Mouse (Mus musculus) gastrocnemius, postnatal 36 days (tissue): ENCODE measurements around the gene Kidins220. TPM values are rescaled to one million over a fixed set of nuclear protein-coding genes. Genes with fewer than 3 reads are reported as not detected.

ENCODE experiments used
- DNase-seq, 2 experiments: peaks; one replicate each; pipeline ENCODE4 v3.0.0; 2022
- intact Hi-C: fragments of 180-260 bp; cut with DNase I; formaldehyde crosslinking; loops from one replicate; pipeline ENCODE4 v1.15.1; 2025
- total RNA-seq, 2 experiments: library from RNA; stranded (reverse); gene quantifications; 2 replicates each; pipeline ENCODE4 v1.2.3; 2021

Gene Kidins220
- total RNA-seq, 2 experiments from 2014 or later, result 38.3 to 54.1 TPM

DNA sequence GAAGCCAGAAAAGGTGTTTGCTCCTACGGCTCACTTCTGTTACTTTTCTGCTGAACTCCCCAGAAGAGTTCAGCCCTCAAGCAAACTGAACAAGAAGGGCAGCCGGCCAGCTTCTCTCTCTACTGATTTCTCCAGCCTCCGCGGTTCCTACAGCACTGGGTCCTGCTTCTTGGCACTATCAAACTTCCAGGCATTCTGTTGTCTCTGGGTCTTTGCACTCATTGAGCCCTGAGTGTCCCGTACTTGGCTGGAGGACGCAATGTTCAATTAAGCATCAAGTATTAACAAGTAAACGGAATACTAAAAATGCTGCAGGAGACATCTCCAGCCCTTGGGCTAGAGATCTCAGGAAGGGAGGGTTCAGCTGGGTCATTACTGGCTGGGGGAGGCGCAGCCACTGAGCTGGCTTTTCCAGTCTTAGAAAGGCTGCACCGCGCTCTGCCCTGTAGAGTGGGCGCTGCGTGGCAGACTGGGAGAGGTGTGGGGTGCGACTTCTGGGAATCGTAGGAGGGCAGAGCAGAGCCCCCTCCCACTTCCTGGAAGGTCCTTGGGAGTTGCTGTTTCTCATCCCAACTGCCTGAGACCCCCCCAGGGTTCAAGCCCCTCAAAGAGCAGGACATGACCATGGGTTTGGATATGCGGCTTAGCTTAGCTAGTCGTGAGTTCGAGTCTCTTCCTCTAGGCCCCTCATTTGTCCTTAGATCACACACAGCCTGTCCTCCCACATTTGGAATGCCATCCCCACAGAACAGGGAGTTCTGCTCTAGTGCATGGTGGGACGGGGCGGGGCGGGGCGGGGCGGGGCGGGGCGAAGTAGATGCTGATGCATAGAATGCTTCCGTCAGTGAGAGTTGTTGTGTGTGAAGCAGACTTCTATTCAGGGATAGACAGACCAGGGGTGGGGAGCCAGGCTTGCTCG, 108.8 kb downstream of the Kidins220 start:
- intact Hi-C loops, result no loop called here
- DNase-seq, result no peak

DNA sequence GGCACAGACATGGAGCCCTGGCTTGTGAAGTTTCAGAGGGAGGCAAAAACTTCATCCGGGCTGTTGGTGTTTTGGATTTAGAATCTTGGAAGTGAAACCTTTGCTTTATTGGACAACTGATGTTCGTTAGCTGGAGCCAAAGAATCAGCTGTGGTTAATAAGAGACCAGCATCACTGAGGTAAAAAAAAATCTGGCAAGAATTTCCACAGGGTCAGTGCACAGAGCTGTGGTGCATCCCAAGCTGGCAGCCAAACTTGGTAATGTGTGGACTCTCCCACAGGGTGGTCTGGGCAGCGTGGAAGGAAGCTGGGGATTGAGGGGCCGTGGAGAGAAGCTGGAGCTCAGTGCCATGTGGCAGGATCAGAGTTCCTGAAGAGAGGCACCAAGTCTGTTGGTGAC, 112.2 kb downstream of the Kidins220 start:
- intact Hi-C loops, result no loop called here
- DNase-seq, result no peak

DNA sequence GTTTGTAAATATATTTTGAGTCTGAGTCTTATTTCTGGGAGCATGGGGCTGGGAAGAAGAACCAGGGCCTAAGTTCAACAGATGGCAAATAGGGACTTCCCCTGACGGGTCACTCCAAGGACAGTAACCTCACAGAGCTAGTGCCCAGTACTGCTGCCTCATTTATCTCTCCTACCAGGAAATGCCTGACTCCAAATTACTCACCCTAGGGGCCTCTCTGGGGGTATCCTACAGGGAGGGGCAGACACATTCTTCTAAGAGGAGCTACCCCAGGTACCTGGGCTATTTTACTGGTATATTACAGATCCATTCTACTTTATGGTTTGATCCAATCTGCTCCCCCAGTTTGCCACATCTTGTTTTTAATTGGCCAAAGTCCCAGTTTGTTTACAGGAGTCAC, 114.7 kb downstream of the Kidins220 start:
- intact Hi-C loops, result no loop called here
- DNase-seq, result no peak

DNA sequence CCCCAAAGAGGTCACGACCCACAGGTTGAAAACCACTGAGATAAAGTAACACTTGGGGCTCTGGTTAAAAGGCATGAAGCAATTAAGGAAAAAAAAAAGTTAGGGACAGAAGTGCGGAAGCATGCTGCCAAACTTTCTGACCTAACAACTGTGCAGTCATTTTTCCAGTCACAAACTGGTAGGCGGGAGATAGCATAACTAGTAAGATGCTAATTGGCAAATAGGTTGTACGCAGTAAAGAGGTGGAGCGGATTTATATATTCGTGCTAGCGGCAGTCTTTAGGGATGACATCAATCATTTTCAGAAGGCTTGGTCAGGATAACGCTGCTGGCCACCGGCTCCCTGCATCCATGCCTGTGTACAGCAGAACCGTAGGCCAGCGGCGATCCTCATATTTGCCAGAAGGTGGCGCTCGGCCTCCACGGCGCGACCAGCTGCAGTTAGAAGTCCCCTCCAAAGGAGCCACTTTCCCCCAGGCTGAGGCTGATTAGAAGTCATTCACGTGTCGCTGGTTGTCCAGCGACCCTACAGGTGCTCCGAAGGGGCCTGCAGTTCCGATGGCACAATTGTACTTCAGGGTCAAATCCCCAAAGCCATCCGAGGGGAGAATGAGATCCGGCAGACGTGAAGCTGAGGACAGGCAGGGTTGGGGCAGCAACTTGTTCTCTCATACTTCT, 117.4 kb downstream of the Kidins220 start:
- peak; percentile 75 to 87 for DNase-seq
- intact Hi-C loops, result loop anchor here (2.0 to 10.0 kb wide), 4 partner anchors 323 to 1130 kb away; no protein-coding TSS in a partner anchor

GRCm38 (mm10) chr12:25092751-25093211, 118.1 kb downstream of the Kidins220 start:
- no peak for DNase-seq

DNA sequence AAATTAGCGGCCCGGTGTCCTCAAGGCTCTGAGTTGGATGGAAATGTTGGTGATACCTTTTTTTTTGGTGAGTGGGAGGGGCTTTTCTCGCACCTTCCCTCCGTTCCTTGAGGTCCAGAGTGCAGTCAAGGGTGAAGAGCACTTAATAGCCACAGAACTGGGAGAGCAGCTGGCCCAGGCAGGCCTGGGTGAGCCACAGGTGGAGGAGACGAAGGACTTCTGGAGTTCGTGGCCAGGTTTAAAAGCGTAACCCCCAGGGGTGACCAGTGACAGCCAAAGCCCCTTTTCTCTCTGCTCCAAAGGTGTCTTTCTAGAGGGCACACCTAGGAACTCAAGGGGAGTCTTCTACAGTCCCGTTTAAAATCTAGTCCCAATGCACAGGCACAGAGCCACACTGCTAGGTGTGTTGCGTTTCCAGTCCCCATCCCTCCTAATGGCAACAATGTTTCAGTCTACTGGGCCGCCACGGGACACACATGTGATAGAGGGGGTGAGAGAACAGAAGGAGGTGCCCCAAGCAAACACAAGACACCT, 118.6 kb downstream of the Kidins220 start:
- DNase-seq, result no peak
- intact Hi-C loops, result loop anchor here (2.0 to 10.0 kb wide), 4 partner anchors 321 to 1129 kb away; no protein-coding TSS in a partner anchor

More at GRCm38 (mm10) chr12:25092751-25093211, 118.1 kb downstream of the Kidins220 start:
- intact Hi-C loops, result loop anchor here (2.0 to 10.0 kb wide), 4 partner anchors 322 to 1130 kb away; no protein-coding TSS in a partner anchor

- intact Hi-C loops, result loop anchor here (5.0 to 10.0 kb wide), 3 partner anchors 770 to 1127 kb away; no protein-coding TSS in a partner anchor
- DNase-seq, result peak in 1 of 2 experiments; percentile 22
Observed at GRCm38 (mm10) chr12:25094621-25095521, 120.1 kb downstream of the Kidins220 start.

DNA sequence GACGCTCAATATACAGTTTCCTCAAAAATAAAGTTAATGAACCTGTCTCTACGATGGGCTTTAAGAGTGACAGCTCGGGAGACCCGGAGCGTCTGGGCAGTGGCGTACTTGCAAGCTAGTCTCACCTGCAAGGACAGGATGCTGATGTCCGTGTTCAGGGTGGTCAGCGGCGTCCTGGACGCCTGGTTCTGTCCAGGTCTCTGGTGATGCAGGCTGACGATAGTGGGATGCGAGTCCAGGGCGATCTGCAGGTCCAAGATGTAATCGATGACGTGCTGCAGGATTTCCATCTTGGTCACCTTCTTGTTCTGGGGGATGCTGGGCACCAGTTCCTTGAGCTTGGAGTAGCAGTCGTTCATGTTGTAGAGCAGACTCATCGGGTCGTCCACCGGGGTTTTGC, 120.8 kb downstream of the Kidins220 start:
- no peak for DNase-seq
- intact Hi-C loops, result loop anchor here (10.0 kb wide), 2 partner anchors 769 to 979 kb away; no protein-coding TSS in a partner anchor

DNA sequence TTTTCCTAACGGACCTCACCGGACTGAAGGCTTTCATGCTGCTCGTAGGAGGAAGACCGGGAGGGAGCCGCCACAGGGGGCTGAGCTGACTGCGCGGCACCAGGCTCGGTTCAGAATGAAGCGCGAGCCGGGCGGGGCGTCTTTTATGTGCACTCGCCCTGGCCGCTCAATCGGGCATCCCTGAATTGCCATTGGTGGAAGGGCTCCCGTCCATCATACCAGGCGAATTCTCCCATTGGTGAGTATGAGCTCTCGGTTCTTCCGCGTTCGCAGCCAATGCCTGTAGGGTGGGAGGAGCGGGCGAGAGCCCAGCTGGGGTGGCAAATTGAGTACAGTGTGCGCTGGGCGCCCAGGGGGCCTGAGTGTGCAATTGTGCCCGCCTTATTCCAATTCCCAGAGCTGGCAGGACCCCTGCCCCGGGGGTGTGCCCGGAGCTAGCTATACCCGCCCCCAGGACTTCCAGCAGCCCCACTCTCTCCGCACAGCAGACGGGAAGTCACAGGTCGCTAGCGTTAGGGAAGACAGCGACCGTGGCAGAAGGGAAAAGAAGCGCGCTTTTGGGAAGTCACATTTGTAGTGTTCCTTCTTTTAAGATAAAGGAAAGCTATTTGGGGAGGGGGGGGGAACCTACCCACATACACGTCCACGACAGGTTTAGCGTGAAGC, 121.4 kb downstream of the Kidins220 start:
- DNase-seq, result peak; percentile 94 to 96
- intact Hi-C loops, result loop anchor here (10.0 kb wide), 2 partner anchors 769 to 979 kb away; no protein-coding TSS in a partner anchor

DNA sequence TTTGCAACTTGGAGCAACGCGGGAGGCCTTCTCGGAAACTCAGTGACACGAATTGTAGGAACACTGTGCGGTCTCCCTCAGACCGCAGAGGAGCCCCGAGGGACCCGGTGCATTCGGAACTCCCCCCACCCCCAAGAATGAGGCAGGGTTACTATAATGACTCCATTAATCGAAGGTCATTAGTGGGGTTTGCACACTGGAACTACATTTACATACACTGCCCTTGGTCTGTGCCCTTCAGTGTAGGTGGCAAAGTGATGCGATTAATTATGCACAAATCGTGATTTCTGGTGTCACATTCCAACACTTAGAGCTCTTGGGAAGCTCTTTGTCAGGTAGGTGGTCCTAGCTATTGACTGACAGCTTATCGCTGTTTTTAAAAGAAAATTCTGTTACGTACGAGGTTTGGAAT, 121.9 kb downstream of the Kidins220 start:
- intact Hi-C loops, result loop anchor here (10.0 kb wide), 2 partner anchors 768 to 978 kb away; no protein-coding TSS in a partner anchor
- DNase-seq, result no peak

GRCm38 (mm10) chr12:25097052-25097209, 122.2 kb downstream of the Kidins220 start, which contains the start of gene Id2:
Id2 (minus strand) TSS chr12:25097140.
- intact Hi-C loops, result loop anchor here (10.0 kb wide), 2 partner anchors 768 to 978 kb away; no protein-coding TSS in a partner anchor

GRCm38 (mm10) chr12:25097210-25098160, 122.8 kb downstream of the Kidins220 start:
- intact Hi-C loops, result loop anchor here (10.0 kb wide), 2 partner anchors 767 to 977 kb away; no protein-coding TSS in a partner anchor
- no peak for DNase-seq

More at GRCm38 (mm10) chr12:25097052-25097209, 122.2 kb downstream of the Kidins220 start, which contains the start of gene Id2:
- no peak for DNase-seq

- intact Hi-C loops, result loop anchor here (10.0 kb wide), 2 partner anchors 767 to 977 kb away; no protein-coding TSS in a partner anchor
- DNase-seq, result no peak
Observed at GRCm38 (mm10) chr12:25098161-25098550, 123.4 kb downstream of the Kidins220 start.

GRCm38 (mm10) chr12:25098561-25099312, 124.0 kb downstream of the Kidins220 start:
- intact Hi-C loops, result loop anchor here (10.0 kb wide), 2 partner anchors 766 to 976 kb away; no protein-coding TSS in a partner anchor
- DNase-seq, result peak; percentile 84 to 86

- intact Hi-C loops, result loop anchor here (10.0 kb wide), 2 partner anchors 766 to 976 kb away; no protein-coding TSS in a partner anchor
- peak in 1 of 2 experiments; percentile 28 for DNase-seq
Observed at GRCm38 (mm10) chr12:25099313-25099562, 124.5 kb downstream of the Kidins220 start.

DNA sequence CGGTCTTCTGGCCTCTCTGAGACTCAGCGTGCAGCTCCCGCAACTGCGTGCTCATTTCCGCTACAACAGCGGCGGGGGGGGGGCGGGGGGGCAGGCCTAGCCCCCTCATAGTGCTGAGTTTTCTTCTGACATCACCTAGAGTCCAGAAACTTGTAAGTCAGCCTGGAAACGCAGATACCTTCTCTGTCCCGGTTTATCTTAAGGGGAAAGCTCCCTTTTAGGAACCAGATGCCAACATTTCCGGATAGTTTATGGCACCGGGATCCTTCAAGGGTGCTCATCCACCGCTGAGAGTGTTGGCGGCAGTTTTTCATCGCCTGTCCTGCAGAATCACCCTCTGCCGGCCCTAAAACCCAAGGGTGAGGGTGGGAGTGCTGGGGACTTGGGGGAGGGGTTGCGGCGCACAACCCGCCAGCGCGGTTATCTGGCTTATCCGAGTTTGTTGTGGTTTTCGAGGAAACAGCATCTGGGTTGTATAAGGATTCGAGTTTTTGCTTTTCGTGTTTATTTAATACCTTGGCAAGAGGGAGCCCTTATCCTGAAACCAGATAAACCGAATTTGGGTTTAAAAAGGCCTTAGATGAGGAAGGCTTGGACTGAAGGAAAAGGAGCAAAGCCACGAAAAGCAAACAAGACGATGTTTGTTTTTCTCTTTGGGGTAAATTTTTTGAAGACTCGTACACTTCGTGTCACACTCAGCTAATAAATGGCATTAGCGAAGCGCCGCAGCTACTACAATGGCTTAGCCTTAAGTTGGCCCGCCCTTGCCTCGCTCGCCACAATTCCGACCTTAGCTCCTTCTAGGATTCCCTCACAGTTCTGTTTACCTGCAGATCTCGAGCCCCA, 125.1 kb downstream of the Kidins220 start:
- intact Hi-C loops, result loop anchor here (10.0 kb wide), 2 partner anchors 765 to 975 kb away; no protein-coding TSS in a partner anchor
- peak in 1 of 2 experiments; percentile 32 for DNase-seq
